Mouse (Mus musculus) heart, embryonic 16.5 days (tissue): ENCODE data around the gene Arhgap8. TPM values are rescaled to one million over a fixed set of nuclear protein-coding genes. Genes with fewer than 3 reads are reported as not detected.
"Not testable (repeated sequence)": the region's sequence is repeated elsewhere in the genome, so short reads cannot be mapped to it uniquely, and the experiment has no call there.

Experiments used
- ATAC-seq: fragments of 200-750 bp; cut with Nextera tagmentation; replicated peaks from 2 replicates; pipeline ENCODE4 v1.8.0; 2017; ENCODE audit warnings: moderate number of reproducible peaks; ENCODE audit not compliant: insufficient read depth, low FRiP score; ENCODE audit errors: extremely low read depth
- H3K27ac ChIP-seq: fragments of 300-500 bp; sonication (generic); 2 replicates; pipeline ENCODE4 v1.5.1; 2014; ENCODE audit warnings: mild to moderate bottlenecking, low read length, control low read depth, moderate library complexity
- H3K27me3 ChIP-seq: fragments of 300-500 bp; sonication (generic); 2 replicates; pipeline ENCODE4 v1.6.1; 2014; ENCODE audit warnings: low read length, mixed read lengths; ENCODE audit not compliant: control insufficient read depth, insufficient read depth
- H3K36me3 ChIP-seq: fragments of 300-500 bp; sonication (generic); 2 replicates; pipeline ENCODE4 v1.6.1; 2014; ENCODE audit not compliant: control insufficient read depth, insufficient read depth
- H3K4me1 ChIP-seq: fragments of 300-500 bp; sonication (generic); 2 replicates; pipeline ENCODE4 v1.6.1; 2014; ENCODE audit warnings: low read length, mixed read lengths; ENCODE audit not compliant: control insufficient read depth, insufficient read depth
- H3K4me2 ChIP-seq: fragments of 300-500 bp; sonication (generic); 2 replicates; pipeline ENCODE4 v1.6.1; 2014; ENCODE audit warnings: low read depth, mild to moderate bottlenecking, control low read depth, low read length
- H3K4me3 ChIP-seq: fragments of 300-500 bp; sonication (generic); 2 replicates; pipeline ENCODE4 v1.5.1; 2014; ENCODE audit warnings: mild to moderate bottlenecking, control low read depth, low read length
- H3K9ac ChIP-seq: fragments of 300-500 bp; sonication (generic); 2 replicates; pipeline ENCODE4 v1.6.1; 2014; ENCODE audit warnings: low read length, control low read depth
- H3K9me3 ChIP-seq: fragments of 300-500 bp; sonication (generic); replicated peaks from 2 replicates; pipeline ENCODE4 v1.6.1; 2016; ENCODE audit warnings: low read length; ENCODE audit not compliant: control insufficient read depth
- WGBS: fragments of 180-500 bp; shearing (Covaris S2); extraction: QIAGEN DNeasy Blood & Tissue Kit; methylation state at CpG from one replicate; pipeline ENCODE4 v1.1.7; 2014; 5-methylcytosine and 5-hydroxymethylcytosine counted together
- polyA plus RNA-seq: library from polyadenylated mRNA; unstranded; fragments of >200 nt; fragmentation: Nextera tagmentation; extraction: Ambion mirVana; gene quantifications from 2 replicates; pipeline ENCODE4 v1.2.1, GENCODE M21; 2015

Arhgap8 gene
- polyA plus RNA-seq, 1 experiment from 2014 or later, result 10.1 TPM

DNA sequence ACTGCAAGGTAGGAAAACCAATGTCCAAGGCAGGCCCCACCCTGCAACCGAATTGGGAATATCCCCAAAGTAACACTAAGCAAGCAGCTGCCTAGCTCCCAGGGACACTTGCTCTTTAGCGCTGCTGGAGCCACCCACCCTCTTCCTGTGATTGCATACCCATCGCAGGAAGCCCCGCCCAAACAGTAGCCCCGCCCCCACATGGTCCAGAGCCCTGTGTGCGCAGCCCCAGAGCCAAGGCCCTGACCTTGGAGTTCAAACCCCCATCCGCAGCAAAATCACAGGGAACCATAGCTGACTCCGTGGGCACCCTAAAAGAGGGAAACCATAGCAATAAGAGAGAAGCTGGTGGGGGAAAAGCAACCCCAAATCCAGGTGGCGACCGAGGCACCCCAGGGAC is 46.8 kb downstream of the Arhgap8 start:
- no peaks in the 10 kb centered on the region for H3K9me3 ChIP-seq
- 35% methylated on average over 10 of the region's 10 CpGs for WGBS
- H3K4me2 ChIP-seq, result no peak overlapping the region
- H3K4me1 ChIP-seq, result no peaks in the 10 kb centered on the region
- ATAC-seq, result no peak
- no peak overlapping the region for H3K4me3 ChIP-seq
- H3K27me3 ChIP-seq, result no peaks in the 10 kb centered on the region
- H3K9ac ChIP-seq, result no peak overlapping the region
- no peaks in the 10 kb centered on the region for H3K36me3 ChIP-seq
- no peak overlapping the region for H3K27ac ChIP-seq

GRCm38 (mm10) chr15:84768531-84768930 is 48.7 kb downstream of the Arhgap8 start:
- not testable (repeated sequence) for H3K27me3 ChIP-seq, H3K9ac ChIP-seq, H3K9me3 ChIP-seq, ATAC-seq, H3K4me3 ChIP-seq, H3K4me2 ChIP-seq, H3K36me3 ChIP-seq, H3K4me1 ChIP-seq, H3K27ac ChIP-seq
- 76% methylated on average over 4 of the region's 4 CpGs for WGBS

DNA sequence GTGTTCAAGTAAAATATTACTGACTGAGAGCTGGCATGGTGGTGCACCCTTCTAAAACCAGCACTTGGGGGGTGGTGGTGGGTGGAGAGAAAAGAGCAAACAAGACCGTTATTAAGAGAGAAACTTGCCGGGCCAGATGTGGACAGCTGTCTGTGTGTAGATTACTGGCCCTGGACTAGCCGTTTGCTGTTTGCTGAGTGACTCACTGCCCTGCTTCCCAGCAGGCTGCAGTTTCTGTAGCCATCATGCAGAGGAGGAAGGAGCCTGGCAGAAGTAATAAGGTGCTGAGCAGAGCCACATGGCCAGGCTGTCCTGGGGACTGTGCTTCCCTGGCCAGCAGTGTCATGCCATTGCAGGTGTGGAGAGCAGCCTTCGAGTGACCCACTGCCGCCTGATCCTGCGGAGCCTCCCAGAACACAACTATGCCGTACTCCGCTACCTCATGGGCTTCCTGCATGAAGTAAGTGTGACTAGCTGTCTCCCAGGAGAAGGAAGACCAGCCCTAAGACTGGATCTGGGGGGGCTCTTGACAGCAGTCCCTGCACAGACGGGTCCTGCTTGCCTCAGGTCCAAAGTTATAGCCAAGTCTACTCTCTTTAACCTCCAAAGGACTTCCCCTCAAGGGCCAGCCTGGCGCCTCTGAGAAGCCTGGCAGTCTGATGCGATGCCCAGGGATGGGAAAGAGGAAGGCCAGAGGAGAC is 49.9 kb downstream of the Arhgap8 start:
- H3K4me1 ChIP-seq, result no peaks in the 10 kb centered on the region
- no peaks in the 10 kb centered on the region for H3K27me3 ChIP-seq
- no peak overlapping the region for H3K9ac ChIP-seq
- no peak overlapping the region for H3K4me2 ChIP-seq
- WGBS, result 68% methylated on average over 11 of the region's 11 CpGs
- no peaks in the 10 kb centered on the region for H3K9me3 ChIP-seq
- no peak for ATAC-seq
- no peak overlapping the region for H3K4me3 ChIP-seq
- no peaks in the 10 kb centered on the region for H3K36me3 ChIP-seq
- no peak overlapping the region for H3K27ac ChIP-seq

- Histone ChIP-seq H3K36me3 (no peaks in the 10 kb centered on the region), H3K4me1 (no peaks in the 10 kb centered on the region; the same call in 1 of the 2 replicates), H3K4me3 (no peak overlapping the region), H3K9ac (no peak overlapping the region), H3K27me3 (no peaks in the 10 kb centered on the region), H3K4me2 (no peak overlapping the region), H3K27ac (no peak overlapping the region), H3K9me3 (no peaks in the 10 kb centered on the region)
- no peak for ATAC-seq
- 73% methylated on average over 21 of the region's 21 CpGs for WGBS
Measured at GRCm38 (mm10) chr15:84772191-84773111, 52.6 kb downstream of the Arhgap8 start.

DNA sequence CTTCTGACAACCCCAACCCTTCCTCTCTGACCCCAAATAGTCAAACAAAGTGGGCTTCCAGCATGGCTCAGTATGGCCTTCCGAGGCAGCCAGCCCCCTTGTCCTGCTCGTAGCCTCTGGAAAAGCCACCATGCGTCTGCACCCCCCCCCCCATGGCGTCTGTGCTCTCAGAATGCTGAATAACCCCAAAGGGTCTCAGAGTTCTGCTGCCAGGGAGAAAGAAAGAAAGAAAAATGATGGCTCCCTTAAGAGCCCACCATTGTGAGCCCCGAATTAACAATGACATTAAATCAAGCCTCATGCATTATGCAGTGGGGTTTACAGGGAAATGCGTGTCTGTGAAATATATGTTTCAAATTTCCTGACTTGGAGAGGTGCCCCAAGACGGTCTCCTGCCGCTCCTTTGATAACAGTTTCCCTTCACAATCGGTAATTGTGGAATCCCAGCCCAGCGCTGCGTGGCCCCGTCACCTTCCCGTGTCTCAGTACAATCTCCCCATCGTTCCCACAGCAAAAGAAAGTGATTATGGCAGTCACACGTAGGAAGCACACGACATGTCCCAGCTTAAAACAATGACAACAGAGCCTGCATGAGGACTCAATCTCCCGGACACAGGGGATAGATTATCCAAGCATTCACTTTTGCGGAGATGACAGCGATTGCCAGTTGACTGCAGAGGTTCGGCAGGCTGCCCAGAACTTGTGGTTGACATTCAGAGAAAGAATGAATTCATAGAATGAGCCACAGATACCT is 55.7 kb downstream of the Arhgap8 start:
- WGBS, result 53% methylated on average over 20 of the region's 20 CpGs
- H3K27me3 ChIP-seq, result no peaks in the 10 kb centered on the region
- H3K27ac ChIP-seq, result no peak overlapping the region
- H3K4me1 ChIP-seq, result no peaks in the 10 kb centered on the region; the same call in 1 of the 2 replicates
- H3K36me3 ChIP-seq, result no peaks in the 10 kb centered on the region
- no peak overlapping the region for H3K4me3 ChIP-seq
- H3K4me2 ChIP-seq, result no peak overlapping the region
- H3K9me3 ChIP-seq, result no peaks in the 10 kb centered on the region
- no peak for ATAC-seq
- no peak overlapping the region for H3K9ac ChIP-seq

GRCm38 (mm10) chr15:84778587-84778986 is 58.7 kb downstream of the Arhgap8 start:
- WGBS, result 45% methylated on average over 5 of the region's 5 CpGs

DNA sequence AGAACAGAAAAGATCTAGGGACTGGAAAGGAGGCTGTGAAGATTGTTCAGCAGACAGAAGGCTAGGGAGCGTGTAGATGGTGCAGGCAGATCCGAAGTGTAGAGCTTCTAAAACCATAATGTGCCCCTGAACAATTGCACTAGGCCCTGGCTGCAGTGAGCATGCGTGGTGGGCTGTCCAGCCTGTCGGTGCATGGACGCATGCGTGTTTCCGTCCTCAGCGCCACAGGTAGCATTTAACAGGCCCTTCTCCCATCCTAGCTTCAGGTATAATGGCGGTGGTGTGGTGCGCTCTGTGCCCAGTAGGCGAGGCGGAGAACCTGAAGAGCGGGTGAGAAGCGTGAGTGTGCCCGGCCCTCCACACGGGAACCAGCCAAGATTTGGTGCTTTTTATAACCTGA is 65.0 kb downstream of the Arhgap8 start:
- no peak for ATAC-seq
- Histone ChIP-seq H3K9me3 (no peaks in the 10 kb centered on the region), H3K4me3 (no peak overlapping the region), H3K9ac (no peak overlapping the region), H3K4me1 (no peaks in the 10 kb centered on the region), H3K27me3 (no peaks in the 10 kb centered on the region), H3K27ac (no peak overlapping the region), H3K4me2 (no peak overlapping the region), H3K36me3 (no peaks in the 10 kb centered on the region)
- 91% methylated on average over 16 of the region's 16 CpGs for WGBS

More at GRCm38 (mm10) chr15:84778587-84778986, 58.7 kb downstream of the Arhgap8 start:
- Histone ChIP-seq H3K36me3 (no peaks in the 10 kb centered on the region), H3K4me2 (no peak overlapping the region), H3K4me3 (no peak overlapping the region), H3K4me1 (no peaks in the 10 kb centered on the region; the same call in 1 of the 2 replicates), H3K9me3 (no peaks in the 10 kb centered on the region), H3K27me3 (no peaks in the 10 kb centered on the region), H3K9ac (no peak overlapping the region), H3K27ac (no peak overlapping the region)
- no peak for ATAC-seq

GRCm38 (mm10) chr15:84787161-84787560 is 67.3 kb downstream of the Arhgap8 start:
- WGBS, result 86% methylated on average over 10 of the region's 10 CpGs
- no peak overlapping the region for H3K27ac ChIP-seq
- no peaks in the 10 kb centered on the region for H3K9me3 ChIP-seq
- ATAC-seq, result no peak
- no peaks in the 10 kb centered on the region for H3K27me3 ChIP-seq
- no peak overlapping the region for H3K4me3 ChIP-seq
- H3K36me3 ChIP-seq, result no peaks in the 10 kb centered on the region
- no peaks in the 10 kb centered on the region for H3K4me1 ChIP-seq
- H3K9ac ChIP-seq, result no peak overlapping the region
- H3K4me2 ChIP-seq, result no peak overlapping the region
